Mouse (Mus musculus): ENCODE results near the gene Lrrc8b.

- TF ChIP-seq CTCF (IDR thresholded peaks at IDR 0.05; ENCODE audit: low read depth, low read length) (no peak), POLR2A (IDR thresholded peaks at IDR 0.05; ENCODE audit: insufficient read depth, low read length) (no peak), EP300 (IDR thresholded peaks at IDR 0.05; ENCODE audit: insufficient read depth, low read depth, low read length) (no peak)
These were observed 100.0 kb downstream of the Lrrc8b start for GRCm38 (mm10) chr5:105515532-105515931.
